Mouse (Mus musculus): Measurements from ENCODE around the gene Olfr718-ps1. TPM values are rescaled to one million over a fixed set of nuclear protein-coding genes. Genes with fewer than 3 reads are reported as not detected.
A peak's percentile ranks its signal among the peaks of the same experiment; 100 is the strongest.

Olfr718-ps1 gene
- polyA plus RNA-seq, 1 experiment: not detected

GRCm38 (mm10) chr5:143112281-143113246, 34.8 kb downstream of the Olfr718-ps1 start, which contains the start of gene Rnf216:
Rnf216 (minus strand) TSS chr5:143112994.
- 2% methylated on average over 104 of the region's 110 CpGs for WGBS
- TF ChIP-seq POLR2A (IDR thresholded peaks at IDR 0.05; ENCODE audit: low read depth, low read length): no peak
- TF ChIP-seq CTCF (conservative IDR thresholded peaks at IDR 0.05; ENCODE audit: insufficient read depth, insufficient read length, low read depth, low read length): peak; percentile 78
- H3K27me3 ChIP-seq (replicated peaks; ENCODE audit: control insufficient read depth, insufficient read depth, low read length): no peaks in the 10 kb centered on the region
- peak within 1 kb of the TSS; percentile 79 for H3K4me3 ChIP-seq (ENCODE audit: insufficient read depth, low read depth, low read length)
- H3K4me1 ChIP-seq (ENCODE audit: control insufficient read depth, insufficient read depth, low read length): peaks cover 4% of the 10 kb centered on the region; the same call in 1 of the 2 replicates
- peak; percentile 96 for DNase-seq
- peak within 1 kb of the TSS; percentile 60 for H3K27ac ChIP-seq (ENCODE audit: insufficient read depth, low read depth, low read length)
- no peaks in the 10 kb centered on the region; the same call in 1 of the 2 replicates for H3K36me3 ChIP-seq (ENCODE audit: control insufficient read depth, insufficient read depth, low read length)

GRCm38 (mm10) chr5:143106842-143107241, 40.5 kb downstream of the Olfr718-ps1 start:
- no peaks in the 10 kb centered on the region for H3K27me3 ChIP-seq (replicated peaks; ENCODE audit: control insufficient read depth, insufficient read depth, low read length)
- no peak overlapping the region for H3K4me3 ChIP-seq (ENCODE audit: insufficient read depth, low read depth, low read length)
- TF ChIP-seq POLR2A (IDR thresholded peaks at IDR 0.05; ENCODE audit: low read depth, low read length): no peak
- no peak for TF ChIP-seq CTCF (conservative IDR thresholded peaks at IDR 0.05; ENCODE audit: insufficient read depth, insufficient read length, low read depth, low read length)
- H3K27ac ChIP-seq (ENCODE audit: insufficient read depth, low read depth, low read length): no peak overlapping the region
- no peak for DNase-seq
- peaks cover 7% of the 10 kb centered on the region; the same call in 1 of the 2 replicates for H3K4me1 ChIP-seq (ENCODE audit: control insufficient read depth, insufficient read depth, low read length)
- no peaks in the 10 kb centered on the region; the same call in 1 of the 2 replicates for H3K36me3 ChIP-seq (ENCODE audit: control insufficient read depth, insufficient read depth, low read length)
- 85% methylated on average over 3 of the region's 3 CpGs for WGBS

- DNase-seq: no peak
- H3K27me3 ChIP-seq (replicated peaks; ENCODE audit: control insufficient read depth, insufficient read depth, low read length): no peaks in the 10 kb centered on the region
- WGBS: 84% methylated on average over 2 of the region's 2 CpGs
Observed at GRCm38 (mm10) chr5:143103231-143103630, 44.1 kb downstream of the Olfr718-ps1 start.

GRCm38 (mm10) chr5:143101626-143102025, 45.8 kb downstream of the Olfr718-ps1 start:
- WGBS: 86% methylated on average over 1 of the region's 1 CpGs
- Histone ChIP-seq H3K36me3 (ENCODE audit: control insufficient read depth, insufficient read depth, low read length) (no peaks in the 10 kb centered on the region), H3K27me3 (replicated peaks; ENCODE audit: control insufficient read depth, insufficient read depth, low read length) (no peaks in the 10 kb centered on the region), H3K27ac (ENCODE audit: insufficient read depth, low read depth, low read length) (no peak overlapping the region), H3K4me1 (ENCODE audit: control insufficient read depth, insufficient read depth, low read length) (peaks cover under 1% of the 10 kb centered on the region; the same call in 1 of the 2 replicates), H3K4me3 (ENCODE audit: insufficient read depth, low read depth, low read length) (no peak overlapping the region)
- no peak for DNase-seq
- no peak for TF ChIP-seq CTCF (conservative IDR thresholded peaks at IDR 0.05; ENCODE audit: insufficient read depth, insufficient read length, low read depth, low read length)
- TF ChIP-seq POLR2A (IDR thresholded peaks at IDR 0.05; ENCODE audit: low read depth, low read length): no peak

More at GRCm38 (mm10) chr5:143103231-143103630, 44.1 kb downstream of the Olfr718-ps1 start:
- TF ChIP-seq POLR2A (IDR thresholded peaks at IDR 0.05; ENCODE audit: low read depth, low read length): no peak
- no peak for TF ChIP-seq CTCF (conservative IDR thresholded peaks at IDR 0.05; ENCODE audit: insufficient read depth, insufficient read length, low read depth, low read length)
- Histone ChIP-seq H3K4me1 (ENCODE audit: control insufficient read depth, insufficient read depth, low read length) (peaks cover 3% of the 10 kb centered on the region; the same call in 1 of the 2 replicates), H3K36me3 (ENCODE audit: control insufficient read depth, insufficient read depth, low read length) (no peaks in the 10 kb centered on the region), H3K27ac (ENCODE audit: insufficient read depth, low read depth, low read length) (no peak overlapping the region), H3K4me3 (ENCODE audit: insufficient read depth, low read depth, low read length) (no peak overlapping the region)

- no peak overlapping the region for H3K27ac ChIP-seq (ENCODE audit: insufficient read depth, low read depth, low read length)
- 68% methylated on average over 7 of the region's 7 CpGs for WGBS
- no peak overlapping the region for H3K4me3 ChIP-seq (ENCODE audit: insufficient read depth, low read depth, low read length)
- no peak for TF ChIP-seq CTCF (conservative IDR thresholded peaks at IDR 0.05; ENCODE audit: insufficient read depth, insufficient read length, low read depth, low read length)
- no peak for TF ChIP-seq POLR2A (IDR thresholded peaks at IDR 0.05; ENCODE audit: low read depth, low read length)
- no peaks in the 10 kb centered on the region for H3K27me3 ChIP-seq (replicated peaks; ENCODE audit: control insufficient read depth, insufficient read depth, low read length)
- H3K4me1 ChIP-seq (ENCODE audit: control insufficient read depth, insufficient read depth, low read length): no peaks in the 10 kb centered on the region
- H3K36me3 ChIP-seq (ENCODE audit: control insufficient read depth, insufficient read depth, low read length): no peaks in the 10 kb centered on the region
- no peak for DNase-seq
Observed at GRCm38 (mm10) chr5:143095256-143095655, 52.1 kb downstream of the Olfr718-ps1 start.

GRCm38 (mm10) chr5:143092891-143093290, 54.5 kb downstream of the Olfr718-ps1 start:
- peaks cover 5% of the 10 kb centered on the region for H3K36me3 ChIP-seq (ENCODE audit: control insufficient read depth, insufficient read depth, low read length)

GRCm38 (mm10) chr5:143084898-143085297, 62.5 kb downstream of the Olfr718-ps1 start:
- TF ChIP-seq POLR2A (IDR thresholded peaks at IDR 0.05; ENCODE audit: low read depth, low read length) (no peak), CTCF (conservative IDR thresholded peaks at IDR 0.05; ENCODE audit: insufficient read depth, insufficient read length, low read depth, low read length) (peak; percentile 64)
- Histone ChIP-seq H3K27ac (ENCODE audit: insufficient read depth, low read depth, low read length) (no peak overlapping the region), H3K4me1 (ENCODE audit: control insufficient read depth, insufficient read depth, low read length) (no peaks in the 10 kb centered on the region), H3K36me3 (ENCODE audit: control insufficient read depth, insufficient read depth, low read length) (peaks cover 7% of the 10 kb centered on the region), H3K27me3 (replicated peaks; ENCODE audit: control insufficient read depth, insufficient read depth, low read length) (no peaks in the 10 kb centered on the region), H3K4me3 (ENCODE audit: insufficient read depth, low read depth, low read length) (no peak overlapping the region)
- peak; percentile 38 for DNase-seq
- 72% methylated on average over 4 of the region's 4 CpGs for WGBS

More at GRCm38 (mm10) chr5:143092891-143093290, 54.5 kb downstream of the Olfr718-ps1 start:
- Histone ChIP-seq H3K4me3 (ENCODE audit: insufficient read depth, low read depth, low read length) (no peak overlapping the region), H3K27me3 (replicated peaks; ENCODE audit: control insufficient read depth, insufficient read depth, low read length) (no peaks in the 10 kb centered on the region), H3K27ac (ENCODE audit: insufficient read depth, low read depth, low read length) (no peak overlapping the region), H3K4me1 (ENCODE audit: control insufficient read depth, insufficient read depth, low read length) (no peaks in the 10 kb centered on the region)
- no peak for TF ChIP-seq CTCF (conservative IDR thresholded peaks at IDR 0.05; ENCODE audit: insufficient read depth, insufficient read length, low read depth, low read length)
- no peak for TF ChIP-seq POLR2A (IDR thresholded peaks at IDR 0.05; ENCODE audit: low read depth, low read length)
- 69% methylated on average over 3 of the region's 3 CpGs for WGBS
- DNase-seq: no peak

Other genes starting within 250 kb of the Olfr718-ps1 start
- 2,111 and 2,511 TPM in 2 replicates for gene Actb, start 240.8 kb downstream of the Olfr718-ps1 start, polyA plus RNA-seq (2012; rRNA removed)
- 23.1 and 28.5 TPM in 2 replicates for gene Fscn1, start 187.2 kb downstream of the Olfr718-ps1 start, polyA plus RNA-seq (2012; rRNA removed)
- gene Rnf216, start 34.6 kb downstream of the Olfr718-ps1 start, polyA plus RNA-seq (2012; rRNA removed): 22.7 and 23.5 TPM in 2 replicates
- gene Rbak, start 33.2 kb upstream of the Olfr718-ps1 start, polyA plus RNA-seq (2012; rRNA removed): 2.7 and 2.8 TPM in 2 replicates
- not detected in 2 replicates for gene Spdye4b, start 33.4 kb upstream of the Olfr718-ps1 start, polyA plus RNA-seq (2012; rRNA removed)
- gene Spdye4a, start 79.3 kb upstream of the Olfr718-ps1 start, polyA plus RNA-seq (2012; rRNA removed): 0.08 TPM in 1 of 2 replicates, not detected in the other
- gene Zfp12, start 87.6 kb upstream of the Olfr718-ps1 start, polyA plus RNA-seq (2012; rRNA removed): 8.5 and 9.6 TPM in 2 replicates
- 4.5 and 6.4 TPM in 2 replicates for gene Zfp316, start 122.4 kb upstream of the Olfr718-ps1 start, polyA plus RNA-seq (2012; rRNA removed)
- 0.99 and 1.1 TPM in 2 replicates for gene Zfp853, start 146.0 kb upstream of the Olfr718-ps1 start, polyA plus RNA-seq (2012; rRNA removed)
- 17.9 and 18.1 TPM in 2 replicates for gene E130309D02Rik, start 167.8 kb upstream of the Olfr718-ps1 start, polyA plus RNA-seq (2012; rRNA removed)
- 80.6 and 85.0 TPM in 2 replicates for gene Zdhhc4, start 181.7 kb upstream of the Olfr718-ps1 start, polyA plus RNA-seq (2012; rRNA removed)
- 0.13 TPM in 1 of 2 replicates, not detected in the other for gene Grid2ip, start 209.8 kb upstream of the Olfr718-ps1 start, polyA plus RNA-seq (2012; rRNA removed)

Data from kidney, adult 2 months (tissue).